Mouse (Mus musculus): ENCODE results near the gene Grik4. TPM values are rescaled to one million over a fixed set of nuclear protein-coding genes. Genes with fewer than 3 reads are reported as not detected.
A peak's percentile ranks its signal among the peaks of the same experiment; 100 is the strongest.

Gene Grik4
- total and polyA plus RNA-seq, 2 experiments = under 0.01 to 0.09 TPM

GRCm38 (mm10) chr9:42920190-42920589, 24.1 kb downstream of the Grik4 start:
- 59% methylated on average over 7 of the region's 7 CpGs for WGBS
- no peak overlapping the region for H3K9ac ChIP-seq (ENCODE audit: low read depth, low read length)
- no peaks in the 10 kb centered on the region for H3K4me1 ChIP-seq (ENCODE audit: control insufficient read depth, insufficient read depth, low read length)
- H3K4me3 ChIP-seq (ENCODE audit: insufficient read depth, low read depth, low read length) = no peak overlapping the region
- no peak for DNase-seq (ENCODE audit: extremely low read depth, low read depth, low spot score)
- no peak overlapping the region for H3K27ac ChIP-seq (replicated peaks; ENCODE audit: insufficient read depth, low read depth, low read length)
- no peaks in the 10 kb centered on the region for H3K79me2 ChIP-seq (ENCODE audit: control insufficient read depth, insufficient read depth, low read length)
- no peaks in the 10 kb centered on the region for H3K27me3 ChIP-seq (ENCODE audit: control insufficient read depth, insufficient read depth, low read length)
- no peak for TF ChIP-seq CTCF (IDR thresholded peaks at IDR 0.05; ENCODE audit: low read depth, low read length)
- TF ChIP-seq POLR2A (IDR thresholded peaks at IDR 0.05; ENCODE audit: extremely low read depth, insufficient read depth, low read length) = no peak
- no peaks in the 10 kb centered on the region for H3K36me3 ChIP-seq (ENCODE audit: control insufficient read depth, insufficient read depth, low read length)

- TF ChIP-seq CTCF (IDR thresholded peaks at IDR 0.05; ENCODE audit: low read depth, low read length) = no peak
- DNase-seq (ENCODE audit: extremely low read depth, low read depth, low spot score) = no peak
- Histone ChIP-seq H3K4me1 (ENCODE audit: control insufficient read depth, insufficient read depth, low read length) (no peaks in the 10 kb centered on the region), H3K4me3 (ENCODE audit: insufficient read depth, low read depth, low read length) (no peak overlapping the region), H3K27me3 (ENCODE audit: control insufficient read depth, insufficient read depth, low read length) (no peaks in the 10 kb centered on the region), H3K36me3 (ENCODE audit: control insufficient read depth, insufficient read depth, low read length) (no peaks in the 10 kb centered on the region), H3K27ac (replicated peaks; ENCODE audit: insufficient read depth, low read depth, low read length) (no peak overlapping the region), H3K79me2 (ENCODE audit: control insufficient read depth, insufficient read depth, low read length) (no peaks in the 10 kb centered on the region), H3K9ac (ENCODE audit: low read depth, low read length) (no peak overlapping the region)
- 88% methylated on average over 7 of the region's 7 CpGs for WGBS
Measured at GRCm38 (mm10) chr9:42917911-42918310, 26.4 kb downstream of the Grik4 start.

- H3K4me1 ChIP-seq (ENCODE audit: control insufficient read depth, insufficient read depth, low read length) = no peaks in the 10 kb centered on the region; the same call in 1 of the 2 replicates
- no peaks in the 10 kb centered on the region for H3K27me3 ChIP-seq (ENCODE audit: control insufficient read depth, insufficient read depth, low read length)
- no peaks in the 10 kb centered on the region for H3K79me2 ChIP-seq (ENCODE audit: control insufficient read depth, insufficient read depth, low read length)
- TF ChIP-seq CTCF (IDR thresholded peaks at IDR 0.05; ENCODE audit: low read depth, low read length) (no peak), POLR2A (IDR thresholded peaks at IDR 0.05; ENCODE audit: extremely low read depth, insufficient read depth, low read length) (no peak)
- no peak overlapping the region for H3K9ac ChIP-seq (ENCODE audit: low read depth, low read length)
- H3K36me3 ChIP-seq (ENCODE audit: control insufficient read depth, insufficient read depth, low read length) = no peaks in the 10 kb centered on the region
- H3K27ac ChIP-seq (replicated peaks; ENCODE audit: insufficient read depth, low read depth, low read length) = no peak overlapping the region
- H3K4me3 ChIP-seq (ENCODE audit: insufficient read depth, low read depth, low read length) = no peak overlapping the region
- WGBS = 59% methylated on average over 2 of the region's 2 CpGs
- DNase-seq (ENCODE audit: extremely low read depth, low read depth, low spot score) = no peak
Measured at GRCm38 (mm10) chr9:42913201-42913600, 31.1 kb downstream of the Grik4 start.

- peak overlapping the region; percentile 37; the same call in 1 of the 2 replicates for H3K27ac ChIP-seq (replicated peaks; ENCODE audit: insufficient read depth, low read depth, low read length)
- peak; percentile 58 for DNase-seq (ENCODE audit: extremely low read depth, low read depth, low spot score)
- H3K27me3 ChIP-seq (ENCODE audit: control insufficient read depth, insufficient read depth, low read length) = no peaks in the 10 kb centered on the region
- no peak overlapping the region for H3K4me3 ChIP-seq (ENCODE audit: insufficient read depth, low read depth, low read length)
- H3K79me2 ChIP-seq (ENCODE audit: control insufficient read depth, insufficient read depth, low read length) = no peaks in the 10 kb centered on the region
- no peak for TF ChIP-seq POLR2A (IDR thresholded peaks at IDR 0.05; ENCODE audit: extremely low read depth, insufficient read depth, low read length)
- TF ChIP-seq CTCF (IDR thresholded peaks at IDR 0.05; ENCODE audit: low read depth, low read length) = no peak
- H3K36me3 ChIP-seq (ENCODE audit: control insufficient read depth, insufficient read depth, low read length) = no peaks in the 10 kb centered on the region
- WGBS = 39% methylated on average over 8 of the region's 8 CpGs
- no peaks in the 10 kb centered on the region; the same call in 1 of the 2 replicates for H3K4me1 ChIP-seq (ENCODE audit: control insufficient read depth, insufficient read depth, low read length)
- H3K9ac ChIP-seq (ENCODE audit: low read depth, low read length) = no peak overlapping the region
Measured at GRCm38 (mm10) chr9:42908657-42909313, 35.5 kb downstream of the Grik4 start.

GRCm38 (mm10) chr9:42906995-42907394, 37.3 kb downstream of the Grik4 start:
- no peak overlapping the region for H3K9ac ChIP-seq (ENCODE audit: low read depth, low read length)
- H3K4me1 ChIP-seq (ENCODE audit: control insufficient read depth, insufficient read depth, low read length) = no peaks in the 10 kb centered on the region; the same call in 1 of the 2 replicates
- H3K79me2 ChIP-seq (ENCODE audit: control insufficient read depth, insufficient read depth, low read length) = no peaks in the 10 kb centered on the region
- no peak for TF ChIP-seq CTCF (IDR thresholded peaks at IDR 0.05; ENCODE audit: low read depth, low read length)
- TF ChIP-seq POLR2A (IDR thresholded peaks at IDR 0.05; ENCODE audit: extremely low read depth, insufficient read depth, low read length) = no peak
- no peaks in the 10 kb centered on the region for H3K36me3 ChIP-seq (ENCODE audit: control insufficient read depth, insufficient read depth, low read length)
- no peak overlapping the region for H3K4me3 ChIP-seq (ENCODE audit: insufficient read depth, low read depth, low read length)
- no peaks in the 10 kb centered on the region for H3K27me3 ChIP-seq (ENCODE audit: control insufficient read depth, insufficient read depth, low read length)
- 46% methylated on average over 3 of the region's 3 CpGs for WGBS
- no peak overlapping the region for H3K27ac ChIP-seq (replicated peaks; ENCODE audit: insufficient read depth, low read depth, low read length)
- no peak for DNase-seq (ENCODE audit: extremely low read depth, low read depth, low spot score)

GRCm38 (mm10) chr9:42898091-42898591, 46.2 kb downstream of the Grik4 start:
- Histone ChIP-seq H3K9ac (ENCODE audit: low read depth, low read length) (no peak overlapping the region), H3K36me3 (ENCODE audit: control insufficient read depth, insufficient read depth, low read length) (no peaks in the 10 kb centered on the region), H3K4me1 (ENCODE audit: control insufficient read depth, insufficient read depth, low read length) (no peaks in the 10 kb centered on the region), H3K4me3 (ENCODE audit: insufficient read depth, low read depth, low read length) (no peak overlapping the region), H3K79me2 (ENCODE audit: control insufficient read depth, insufficient read depth, low read length) (no peaks in the 10 kb centered on the region), H3K27me3 (ENCODE audit: control insufficient read depth, insufficient read depth, low read length) (peaks cover 10% of the 10 kb centered on the region), H3K27ac (replicated peaks; ENCODE audit: insufficient read depth, low read depth, low read length) (no peak overlapping the region)
- no peak for DNase-seq (ENCODE audit: extremely low read depth, low read depth, low spot score)
- TF ChIP-seq CTCF (IDR thresholded peaks at IDR 0.05; ENCODE audit: low read depth, low read length) (no peak), POLR2A (IDR thresholded peaks at IDR 0.05; ENCODE audit: extremely low read depth, insufficient read depth, low read length) (no peak)
- WGBS = 37% methylated on average over 11 of the region's 11 CpGs

All from liver, adult 2 months (tissue).